ENCODE assay signal across 8 mouse cellular contexts in the genomic region with DNA sequence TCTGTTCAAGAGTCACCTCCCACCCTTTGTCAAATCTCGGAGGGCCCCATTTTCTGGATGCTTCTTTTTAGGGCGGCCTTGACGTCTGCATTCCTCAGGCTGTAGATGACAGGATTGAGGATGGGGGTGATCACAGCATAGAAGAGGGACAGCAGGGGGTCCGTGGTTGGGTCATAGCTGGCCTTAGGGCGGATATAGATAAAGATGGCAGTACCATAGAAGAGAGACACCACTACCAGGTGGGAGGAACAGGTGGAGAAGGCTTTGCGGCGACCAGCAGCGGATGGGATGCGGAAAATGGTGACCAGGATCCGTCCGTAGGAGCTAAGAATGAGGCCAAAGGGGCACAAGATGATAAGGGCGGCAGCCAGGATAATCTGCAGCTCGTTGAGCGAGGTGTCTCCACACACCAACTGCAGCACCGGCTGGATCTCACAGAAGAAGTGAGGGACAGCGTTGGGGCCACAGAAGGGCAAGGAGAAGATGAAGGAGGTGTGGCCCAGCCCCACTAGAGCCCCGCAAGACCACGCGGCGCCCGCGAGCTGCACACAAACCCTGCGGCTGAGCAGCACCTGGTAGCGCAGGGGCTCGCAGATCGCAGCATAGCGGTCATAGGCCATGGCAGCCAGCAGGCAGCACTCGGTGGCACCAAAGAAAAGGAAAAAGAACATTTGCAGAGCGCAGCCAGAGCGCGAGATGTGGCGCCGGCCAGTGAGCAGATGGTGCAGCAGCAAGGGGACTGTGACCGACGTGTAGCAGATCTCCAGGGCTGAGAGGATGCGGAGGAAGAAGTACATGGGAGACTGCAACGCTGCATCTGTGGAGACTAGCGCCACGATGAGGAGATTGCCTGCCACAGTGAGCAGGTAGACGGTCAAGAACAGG. TPM values are rescaled to one million over a fixed set of nuclear protein-coding genes. Genes with fewer than 3 reads are reported as not detected.
A peak's percentile ranks its signal among the peaks of the same experiment; 100 is the strongest.
DNase-seq lines count a peak whose midpoint lies in the region; ATAC-seq lines count a peak whose summit lies in the region.
"Had no signal": no experiment of that assay in that cellular context is flagged by ENCODE, and none has a peak within 500 bp of the region (broad histone marks: within the 10 kb centered on the region; RNA-seq: fewer than 3 reads in every experiment).

No protein-coding gene starts in this region.

- H3K4me2 ChIP-seq in lung, embryonic 15.5 days = peak overlapping the region; percentile 24; the same call in 1 of the 2 replicates
- peak overlapping the region; percentile 48 for H3K4me2 ChIP-seq in embryonic facial prominence, embryonic 13.5 days

- no peaks in the 10 kb centered on the region for H3K9me3 ChIP-seq in lung, embryonic 15.5 days
- no peaks in the 10 kb centered on the region; the same call in 1 of the 2 replicates for H3K9me3 ChIP-seq in embryonic facial prominence, embryonic 13.5 days

- no peak overlapping the region for H3K4me3 ChIP-seq in lung, embryonic 15.5 days
- H3K4me3 ChIP-seq in embryonic facial prominence, embryonic 13.5 days = peak overlapping the region; percentile 21; the same call in 1 of the 2 replicates

- H3K27me3 ChIP-seq in lung, embryonic 15.5 days = peaks cover 19% of the 10 kb centered on the region
- peaks cover 34% of the 10 kb centered on the region for H3K27me3 ChIP-seq in embryonic facial prominence, embryonic 13.5 days

- no peak overlapping the region for H3K27ac ChIP-seq in lung, embryonic 15.5 days
- no peak overlapping the region for H3K27ac ChIP-seq in embryonic facial prominence, embryonic 13.5 days
- H3K27ac ChIP-seq: liver, embryonic 14.5 days had no signal

- no peak for DNase-seq in lung, adult 18-20 months
- DNase-seq in left cerebral cortex, postnatal 25 days (ENCODE audit: low spot score in 2 of 2) = peak; percentile 28 to 51
- peak; percentile 35 to 40 for DNase-seq in right cerebral cortex, postnatal 10 days (ENCODE audit: low spot score in 2 of 2)
- DNase-seq in kidney, adult 9 months = no peak

- H3K36me3 ChIP-seq in lung, embryonic 15.5 days = no peaks in the 10 kb centered on the region
- no peaks in the 10 kb centered on the region for H3K36me3 ChIP-seq in embryonic facial prominence, embryonic 13.5 days

- H3K4me1 ChIP-seq in lung, embryonic 15.5 days = no peaks in the 10 kb centered on the region
- H3K4me1 ChIP-seq in embryonic facial prominence, embryonic 13.5 days = no peaks in the 10 kb centered on the region

- intact Hi-C loops in left cerebral cortex, postnatal 25 days (cut with DNase I) = no loop called here

- WGBS in lung, embryonic 15.5 days = 13% methylated on average over 40 of the region's 40 CpGs
- WGBS in embryonic facial prominence, embryonic 13.5 days = 19% methylated on average over 40 of the region's 40 CpGs

- H3K9ac ChIP-seq in lung, embryonic 15.5 days = no peak overlapping the region
- 0 out of 2 replicates have a peak overlapping the region, but pooled peaks have one; percentile 36 for H3K9ac ChIP-seq in embryonic facial prominence, embryonic 13.5 days
- H3K9ac ChIP-seq: liver, embryonic 14.5 days had no signal

- ATAC-seq in lung, embryonic 15.5 days (ENCODE audit: borderline replicate concordance, extremely low read depth, low FRiP score, low TSS enrichment) = no peak
- no peak for ATAC-seq in embryonic facial prominence, embryonic 13.5 days (ENCODE audit: insufficient number of reproducible peaks, insufficient read depth, low FRiP score, low TSS enrichment, low read depth)
- no peak for ATAC-seq in monocyte, adult 5-6 weeks (replicated peaks; ENCODE audit: insufficient number of reproducible peaks, low FRiP score, low TSS enrichment, poor library complexity, severe bottlenecking)

RNA-seq across cellular contexts. Expression of a gene that starts 1.8 kb away (rescaled TPM):
- polyA plus RNA-seq in lung, embryonic 15.5 days (2015; fragmentation: Nextera tagmentation; extraction: Ambion mirVana) = not detected in 2 replicates
- polyA plus RNA-seq in embryonic facial prominence, embryonic 13.5 days (2015; fragmentation: Nextera tagmentation; extraction: Ambion mirVana) = not detected in 2 replicates
- total RNA-seq in left cerebral cortex, postnatal 25 days (2021) = not detected
- total RNA-seq in monocyte, adult 5-6 weeks (2017) = not detected in 3 replicates
- polyA plus RNA-seq: liver, embryonic 14.5 days had no signal

RNA-seq across cellular contexts. Expression of a gene that starts 8.8 kb away (rescaled TPM):
- not detected in 2 replicates for polyA plus RNA-seq in lung, embryonic 15.5 days (2015; fragmentation: Nextera tagmentation; extraction: Ambion mirVana)
- not detected in 2 replicates for polyA plus RNA-seq in embryonic facial prominence, embryonic 13.5 days (2015; fragmentation: Nextera tagmentation; extraction: Ambion mirVana)
- total RNA-seq in left cerebral cortex, postnatal 25 days (2021) = not detected
- not detected in 3 replicates for total RNA-seq in monocyte, adult 5-6 weeks (2017)
- polyA plus RNA-seq: liver, embryonic 14.5 days had no signal

RNA-seq across cellular contexts. Expression of a gene that starts 10.3 kb away (rescaled TPM):
- polyA plus RNA-seq in lung, embryonic 15.5 days (2015; fragmentation: Nextera tagmentation; extraction: Ambion mirVana) = not detected in 2 replicates
- polyA plus RNA-seq in embryonic facial prominence, embryonic 13.5 days (2015; fragmentation: Nextera tagmentation; extraction: Ambion mirVana) = not detected in 2 replicates
- not detected for total RNA-seq in left cerebral cortex, postnatal 25 days (2021)
- not detected in 3 replicates for total RNA-seq in monocyte, adult 5-6 weeks (2017)
- polyA plus RNA-seq: liver, embryonic 14.5 days had no signal

RNA-seq across cellular contexts. Expression of a gene that starts 17.4 kb away (rescaled TPM):
- polyA plus RNA-seq in lung, embryonic 15.5 days (2015; fragmentation: Nextera tagmentation; extraction: Ambion mirVana) = 0.86 TPM in 1 of 2 replicates, not detected in the other
- polyA plus RNA-seq in embryonic facial prominence, embryonic 13.5 days (2015; fragmentation: Nextera tagmentation; extraction: Ambion mirVana) = not detected in 2 replicates
- not detected for total RNA-seq in left cerebral cortex, postnatal 25 days (2021)
- total RNA-seq in monocyte, adult 5-6 weeks (2017) = not detected in 3 replicates
- polyA plus RNA-seq: liver, embryonic 14.5 days had no signal

RNA-seq across cellular contexts. Expression of a gene that starts 26.0 kb away (rescaled TPM):
- polyA plus RNA-seq in lung, embryonic 15.5 days (2015; fragmentation: Nextera tagmentation; extraction: Ambion mirVana) = not detected in 2 replicates
- polyA plus RNA-seq in embryonic facial prominence, embryonic 13.5 days (2015; fragmentation: Nextera tagmentation; extraction: Ambion mirVana) = not detected in 2 replicates
- total RNA-seq in left cerebral cortex, postnatal 25 days (2021) = not detected
- not detected in 3 replicates for total RNA-seq in monocyte, adult 5-6 weeks (2017)
- polyA plus RNA-seq: liver, embryonic 14.5 days had no signal

Comparison
In these comparisons a context has a peak if more than half of its experiments do, and no peak if none do; other contexts are left out.
1. DNase-seq: peak in left cerebral cortex, postnatal 25 days (2 of 2) and right cerebral cortex, postnatal 10 days (2 of 2); none in lung, adult 18-20 months (0 of 2) and kidney, adult 9 months (single experiment).